Mouse (Mus musculus) T-helper 17 cell (primary cell): ENCODE data around the gene Hist1h4m.

Experiments used
- in situ Hi-C, 2 experiments: fragments of 300-600 bp; cut with MboI, MseI; formaldehyde crosslinking; loops; 1 replicate in 1 of 2; 2 replicates in 1 of 2; pipeline ENCODE4 v1.15.1; 2025; ENCODE audit warnings: high pct_unique_total_duplicates in 2 of 2

The Hist1h4m gene

DNA sequence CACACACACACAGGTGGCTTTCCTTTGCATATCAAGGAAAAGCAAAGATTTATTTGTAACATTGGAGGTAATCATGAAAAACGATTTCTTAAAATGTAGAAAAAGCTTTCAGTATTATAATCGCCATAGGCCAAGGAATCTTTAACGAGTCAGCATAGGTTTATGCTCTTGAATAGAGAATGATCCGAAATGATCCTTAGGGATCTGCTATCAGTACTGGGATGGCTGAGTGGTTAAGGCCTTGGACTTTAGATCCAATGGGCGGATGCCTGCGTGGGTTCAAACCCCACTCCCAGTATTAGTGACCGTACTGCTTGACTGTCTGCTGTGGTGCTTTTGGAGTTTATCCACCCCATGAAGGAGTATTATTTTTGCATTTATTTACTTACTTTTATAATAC lies 16.0 kb upstream of the Hist1h4m start:
- in situ Hi-C loops: loop anchor here (5.0 to 25.0 kb wide), 2 partner anchors 52 to 1967 kb away; partner anchors contain the start of genes Hist1h1a (in 2 of the 2), Hist1h2ab (in 2 of the 2), Hist1h3a (in 2 of the 2) and Hist1h3b (in 2 of the 2)

DNA sequence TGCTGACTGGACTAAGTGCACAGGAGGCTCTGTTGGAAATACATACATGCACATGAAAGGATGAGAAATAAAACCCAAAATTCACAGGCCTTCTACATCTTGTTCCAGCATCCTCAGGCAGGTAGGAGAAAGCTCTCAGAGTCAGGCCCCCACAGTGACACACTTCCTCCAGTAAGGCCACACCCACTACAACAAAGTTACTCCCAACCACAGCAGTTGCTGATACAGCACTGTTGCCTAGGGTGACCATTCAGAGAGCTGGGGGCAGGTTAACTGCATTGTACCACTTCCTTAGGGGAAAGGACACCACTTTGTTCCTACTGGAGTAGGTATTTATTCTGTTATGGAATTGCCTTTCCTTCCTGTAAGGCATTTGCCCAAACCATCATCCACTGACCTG lies 14.4 kb upstream of the Hist1h4m start:
- in situ Hi-C loops: loop anchor here (5.0 to 25.0 kb wide), 2 partner anchors 50 to 1965 kb away; partner anchors contain the start of genes Hist1h1a (in 2 of the 2), Hist1h2ab (in 2 of the 2), Hist1h3a (in 2 of the 2) and Hist1h3b (in 2 of the 2)

DNA sequence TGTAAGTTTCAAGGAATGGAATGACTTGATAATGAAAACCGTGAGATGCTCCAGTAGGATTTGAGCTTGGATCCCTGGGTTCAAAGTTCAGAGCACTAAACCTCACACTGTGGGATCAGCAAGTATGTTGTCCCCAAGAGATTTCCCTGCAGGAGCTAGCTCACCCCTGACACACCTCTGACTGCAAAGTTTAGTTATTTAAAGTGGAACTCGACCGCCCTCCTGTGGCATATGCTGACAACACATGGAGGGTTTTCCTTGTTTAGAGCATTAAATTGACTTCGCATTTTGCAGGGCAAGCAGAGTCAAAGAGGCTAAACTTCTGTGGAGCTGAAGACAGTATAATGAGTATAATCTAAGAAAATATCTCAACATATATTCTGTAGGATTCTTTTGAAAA lies 8.5 kb upstream of the Hist1h4m start:
- in situ Hi-C loops: loop anchor here (5.0 to 25.0 kb wide), 2 partner anchors 49 to 1759 kb away; partner anchors contain the start of genes Hist1h1d (in 1 of the 2), Hist1h2ad (in 1 of the 2), Hist1h2ae (in 1 of the 2) and Hist1h2bf (in 1 of the 2)

DNA sequence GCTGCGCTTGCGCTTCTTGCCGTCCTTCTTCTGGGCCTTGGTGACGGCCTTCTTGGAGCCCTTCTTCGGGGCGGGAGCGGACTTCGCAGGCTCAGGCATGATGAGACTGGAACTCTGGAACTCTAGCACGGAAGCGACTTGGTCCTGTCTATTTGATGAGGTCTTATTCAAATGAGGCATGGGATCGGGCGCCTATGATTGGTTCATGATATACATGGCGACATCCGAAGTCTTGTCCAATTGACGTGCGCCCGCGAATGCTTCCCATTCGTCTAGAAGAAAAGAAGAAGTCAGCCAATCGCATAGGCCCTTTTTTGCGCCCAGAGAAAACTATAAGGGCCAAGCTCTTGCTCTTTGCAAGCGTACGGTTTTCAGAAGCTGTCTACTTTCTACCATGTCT lies 1.5 kb upstream of the Hist1h4m start, which contains the start of the genes Hist1h2bq and Hist1h2ao:
Gene Hist1h2bq (minus strand): TSS at position 125 of the 400 bp plus-strand sequence.
Gene Hist1h2ao (plus strand): TSS at position 393 of the 400 bp plus-strand sequence.
- in situ Hi-C loops: loop anchor here in 1 of 2 experiments (25.0 kb wide), 1 partner anchor 1752 kb away; the partner anchor contains the start of genes Hist1h1d, Hist1h2ad, Hist1h2ae and Hist1h2bf

DNA sequence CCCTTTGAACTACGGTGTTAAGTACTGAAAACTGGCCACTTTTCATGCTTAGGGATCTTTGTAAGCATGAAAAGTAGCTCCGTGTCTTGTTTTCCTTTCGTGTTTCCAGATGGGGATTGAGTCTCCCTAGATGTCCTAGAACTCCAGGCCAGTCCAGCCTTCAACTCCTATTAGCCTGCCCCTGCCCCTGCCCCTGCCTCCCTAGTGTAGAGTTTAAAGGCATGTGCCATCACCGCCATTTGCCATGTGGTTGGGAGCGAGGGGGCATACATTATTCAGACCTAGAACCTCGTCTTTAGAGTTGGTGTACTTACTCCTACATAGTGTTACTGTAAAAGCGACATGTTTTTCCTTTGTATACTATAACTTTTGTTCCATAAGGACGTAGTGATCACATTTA lies 472 bp upstream of the Hist1h4m start:
- in situ Hi-C loops: loop anchor here in 1 of 2 experiments (25.0 kb wide), 1 partner anchor 1751 kb away; the partner anchor contains the start of genes Hist1h1d, Hist1h2ad, Hist1h2ae and Hist1h2bf

DNA sequence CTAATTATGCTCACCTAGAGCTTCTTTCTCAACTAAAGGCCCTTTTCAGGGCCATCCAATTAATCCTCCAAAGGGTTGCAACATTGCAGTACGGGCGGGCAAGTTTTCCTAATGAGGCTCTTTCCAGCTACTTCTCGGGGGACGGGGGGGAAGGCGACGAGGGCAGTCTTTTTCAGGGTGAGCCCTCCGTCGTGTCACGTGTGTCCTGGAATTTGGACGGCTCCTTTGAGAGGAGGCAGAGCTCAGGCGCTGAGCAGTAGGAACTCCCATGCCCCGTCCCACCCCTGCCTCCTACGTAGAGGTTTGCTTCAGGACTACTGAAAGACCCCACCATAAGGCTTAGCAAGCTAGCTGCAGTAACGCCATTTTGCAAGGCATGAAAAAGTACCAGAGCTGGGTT lies 546 bp downstream of the Hist1h4m start:
- in situ Hi-C loops: loop anchor here in 1 of 2 experiments (25.0 kb wide), 1 partner anchor 1750 kb away; the partner anchor contains the start of genes Hist1h1d, Hist1h2ad, Hist1h2ae and Hist1h2bf

DNA sequence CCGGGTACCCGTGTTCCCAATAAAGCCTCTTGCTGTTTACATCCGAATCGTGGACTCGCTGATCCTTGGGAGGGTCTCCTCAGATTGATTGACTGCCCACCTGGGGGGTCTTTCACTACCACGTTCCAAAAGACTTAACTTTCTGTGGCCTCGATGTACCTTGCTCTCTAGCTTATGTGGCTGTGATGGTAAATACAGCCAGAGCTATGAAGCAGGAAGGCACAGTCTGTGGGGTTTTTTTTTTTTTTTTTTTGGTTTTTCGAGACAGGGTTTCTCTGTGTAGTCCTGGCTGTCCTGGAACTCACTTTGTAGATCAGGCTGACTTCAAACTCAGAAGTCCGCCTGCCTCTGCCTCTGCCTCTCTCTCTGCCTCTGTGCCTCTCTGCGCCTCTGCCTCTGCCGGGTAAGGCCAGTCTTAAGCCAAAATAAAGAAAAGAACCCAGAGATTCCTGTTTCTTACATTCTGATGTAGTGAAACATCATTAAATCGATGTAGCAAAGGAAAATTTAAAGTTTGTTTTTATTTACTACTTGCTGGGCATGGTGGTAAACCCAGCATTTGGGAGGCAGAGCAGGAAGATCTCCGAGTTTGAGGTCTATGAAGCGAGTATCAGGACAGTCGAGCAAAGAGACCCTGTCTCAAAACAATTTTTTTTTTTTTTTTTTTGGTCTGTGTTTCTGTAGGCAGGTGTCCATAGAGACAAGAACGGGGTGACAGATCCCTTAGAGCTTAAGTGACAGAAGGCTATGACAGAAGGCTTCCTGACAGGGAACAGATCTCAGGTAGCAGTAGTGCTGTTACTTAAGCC lies 8.7 kb downstream of the Hist1h4m start:
- in situ Hi-C loops: loop anchor here (5.0 to 25.0 kb wide), 3 partner anchors 212 to 1742 kb away; partner anchors contain the start of genes Hist1h1d (in 1 of the 2), Hist1h2ad (in 1 of the 2), Hist1h2ae (in 1 of the 2) and Hist1h2ah (in 1 of the 2)

DNA sequence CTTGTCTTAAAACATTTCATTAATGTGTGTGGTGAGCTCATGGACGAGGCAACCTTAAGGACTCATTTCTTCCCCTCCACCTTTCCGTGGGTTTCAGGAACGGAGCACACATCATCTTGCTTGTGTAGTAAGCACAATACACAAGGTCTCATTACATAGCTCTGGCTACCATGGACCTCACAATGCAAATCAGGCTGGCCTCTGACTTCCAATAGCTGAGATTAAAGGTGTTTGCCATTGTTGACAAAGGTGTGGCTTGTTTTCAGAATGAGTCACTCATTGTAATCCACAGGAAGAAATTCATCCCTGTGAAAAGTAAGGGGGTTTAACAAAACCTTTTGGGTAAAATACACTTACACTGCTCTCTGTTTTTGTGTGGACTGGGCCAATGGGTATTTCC lies 17.0 kb downstream of the Hist1h4m start:
- in situ Hi-C loops: loop anchor here in 1 of 2 experiments (10.0 kb wide), 1 partner anchor 206 kb away; the partner anchor contains the start of genes Hist1h2ah and Hist1h2bk

DNA sequence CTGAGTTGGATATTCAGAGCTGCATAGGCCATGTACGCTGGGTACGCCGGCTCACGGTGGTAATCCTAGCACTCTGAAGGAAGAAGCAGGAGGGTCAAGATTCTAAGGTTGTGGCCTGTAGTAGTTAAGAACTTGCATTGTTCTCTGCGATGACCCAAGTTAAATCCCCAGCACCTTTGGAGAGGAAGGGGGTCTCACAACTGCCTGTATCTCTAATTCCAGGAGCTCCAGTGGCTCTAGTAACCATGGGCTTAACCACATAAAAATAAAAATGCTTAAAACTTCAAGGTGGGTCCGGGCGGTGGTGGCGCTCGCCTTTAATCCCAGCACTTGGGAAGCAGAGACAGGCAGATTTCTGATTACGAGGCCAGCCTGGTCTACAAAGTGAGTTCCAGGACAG lies 18.8 kb downstream of the Hist1h4m start:
- in situ Hi-C loops: loop anchor here in 1 of 2 experiments (10.0 kb wide), 1 partner anchor 96 kb away; the partner anchor contains the start of gene Hist1h4j

DNA sequence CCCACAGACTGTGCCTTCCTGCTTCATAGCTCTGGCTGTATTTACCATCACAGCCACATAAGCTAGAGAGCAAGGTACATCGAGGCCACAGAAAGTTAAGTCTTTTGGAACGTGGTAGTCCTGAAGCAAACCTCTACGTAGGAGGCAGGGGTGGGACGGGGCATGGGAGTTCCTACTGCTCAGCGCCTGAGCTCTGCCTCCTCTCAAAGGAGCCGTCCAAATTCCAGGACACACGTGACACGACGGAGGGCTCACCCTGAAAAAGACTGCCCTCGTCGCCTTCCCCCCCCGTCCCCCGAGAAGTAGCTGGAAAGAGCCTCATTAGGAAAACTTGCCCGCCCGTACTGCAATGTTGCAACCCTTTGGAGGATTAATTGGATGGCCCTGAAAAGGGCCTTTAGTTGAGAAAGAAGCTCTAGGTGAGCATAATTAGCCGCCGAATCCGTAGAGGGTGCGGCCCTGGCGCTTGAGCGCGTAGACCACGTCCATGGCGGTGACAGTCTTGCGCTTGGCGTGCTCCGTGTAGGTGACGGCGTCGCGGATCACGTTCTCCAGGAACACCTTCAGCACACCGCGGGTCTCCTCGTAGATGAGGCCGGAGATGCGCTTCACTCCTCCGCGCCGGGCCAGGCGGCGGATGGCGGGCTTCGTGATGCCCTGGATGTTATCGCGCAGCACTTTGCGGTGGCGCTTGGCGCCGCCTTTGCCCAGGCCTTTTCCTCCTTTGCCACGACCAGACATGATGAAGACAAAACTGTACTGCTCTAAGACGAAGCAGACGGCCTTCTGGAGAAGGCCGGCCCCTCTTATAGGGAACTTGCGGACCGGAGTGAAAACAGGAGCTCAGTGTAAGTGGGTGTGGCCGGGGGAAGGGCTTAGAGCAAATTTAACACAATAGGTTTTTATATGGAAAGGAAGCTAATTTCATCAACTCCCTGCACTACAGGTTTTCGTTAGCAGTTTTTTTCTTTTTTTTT lies 20.2 kb downstream of the Hist1h4m start, which contains the start of gene Hist1h4n:
Gene Hist1h4n (minus strand): TSS at position 779 of the 977 bp plus-strand sequence.
- in situ Hi-C loops: loop anchor here in 1 of 2 experiments (10.0 kb wide), 1 partner anchor 97 kb away; the partner anchor contains the start of gene Hist1h4j

DNA sequence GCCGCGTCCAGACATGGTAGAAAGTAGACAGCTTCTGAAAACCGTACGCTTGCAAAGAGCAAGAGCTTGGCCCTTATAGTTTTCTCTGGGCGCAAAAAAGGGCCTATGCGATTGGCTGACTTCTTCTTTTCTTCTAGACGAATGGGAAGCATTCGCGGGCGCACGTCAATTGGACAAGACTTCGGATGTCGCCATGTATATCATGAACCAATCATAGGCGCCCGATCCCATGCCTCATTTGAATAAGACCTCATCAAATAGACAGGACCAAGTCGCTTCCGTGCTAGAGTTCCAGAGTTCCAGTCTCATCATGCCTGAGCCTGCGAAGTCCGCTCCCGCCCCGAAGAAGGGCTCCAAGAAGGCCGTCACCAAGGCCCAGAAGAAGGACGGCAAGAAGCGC lies 21.9 kb downstream of the Hist1h4m start, which contains the start of the genes Hist1h2ap and Hist1h2br:
Gene Hist1h2ap (minus strand): TSS at position 47 of the 400 bp plus-strand sequence.
Gene Hist1h2br (plus strand): TSS at position 283 of the 400 bp plus-strand sequence.
- in situ Hi-C loops: loop anchor here in 1 of 2 experiments (10.0 kb wide), 1 partner anchor 99 kb away; the partner anchor contains the start of gene Hist1h4j

DNA sequence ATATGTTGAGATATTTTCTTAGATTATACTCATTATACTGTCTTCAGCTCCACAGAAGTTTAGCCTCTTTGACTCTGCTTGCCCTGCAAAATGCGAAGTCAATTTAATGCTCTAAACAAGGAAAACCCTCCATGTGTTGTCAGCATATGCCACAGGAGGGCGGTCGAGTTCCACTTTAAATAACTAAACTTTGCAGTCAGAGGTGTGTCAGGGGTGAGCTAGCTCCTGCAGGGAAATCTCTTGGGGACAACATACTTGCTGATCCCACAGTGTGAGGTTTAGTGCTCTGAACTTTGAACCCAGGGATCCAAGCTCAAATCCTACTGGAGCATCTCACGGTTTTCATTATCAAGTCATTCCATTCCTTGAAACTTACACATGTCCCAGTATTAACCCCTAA lies 29.0 kb downstream of the Hist1h4m start:
- in situ Hi-C loops: loop anchor here in 1 of 2 experiments (5.0 kb wide), 1 partner anchor 108 kb away; no protein-coding TSS in a partner anchor

DNA sequence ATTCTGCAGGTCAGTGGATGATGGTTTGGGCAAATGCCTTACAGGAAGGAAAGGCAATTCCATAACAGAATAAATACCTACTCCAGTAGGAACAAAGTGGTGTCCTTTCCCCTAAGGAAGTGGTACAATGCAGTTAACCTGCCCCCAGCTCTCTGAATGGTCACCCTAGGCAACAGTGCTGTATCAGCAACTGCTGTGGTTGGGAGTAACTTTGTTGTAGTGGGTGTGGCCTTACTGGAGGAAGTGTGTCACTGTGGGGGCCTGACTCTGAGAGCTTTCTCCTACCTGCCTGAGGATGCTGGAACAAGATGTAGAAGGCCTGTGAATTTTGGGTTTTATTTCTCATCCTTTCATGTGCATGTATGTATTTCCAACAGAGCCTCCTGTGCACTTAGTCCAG lies 34.8 kb downstream of the Hist1h4m start:
- in situ Hi-C loops: loop anchor here in 1 of 2 experiments (5.0 kb wide), 1 partner anchor 49 kb away; no protein-coding TSS in a partner anchor

DNA sequence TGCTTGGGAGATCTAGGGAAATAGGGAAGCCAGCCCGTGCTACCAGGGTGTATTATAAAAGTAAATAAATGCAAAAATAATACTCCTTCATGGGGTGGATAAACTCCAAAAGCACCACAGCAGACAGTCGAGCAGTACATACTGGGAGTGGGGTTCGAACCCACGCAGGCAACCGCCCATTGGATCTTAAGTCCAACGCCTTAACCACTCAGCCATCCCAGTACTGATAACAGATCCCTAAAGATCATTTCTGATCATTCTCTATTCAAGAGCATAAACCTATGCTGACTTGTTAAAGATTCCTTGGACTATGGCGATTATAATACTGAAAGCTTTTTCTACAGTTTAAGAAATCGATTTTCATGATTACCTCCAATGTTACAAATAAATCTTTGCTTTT lies 36.3 kb downstream of the Hist1h4m start:
- in situ Hi-C loops: loop anchor here in 1 of 2 experiments (5.0 kb wide), 1 partner anchor 51 kb away; no protein-coding TSS in a partner anchor

DNA sequence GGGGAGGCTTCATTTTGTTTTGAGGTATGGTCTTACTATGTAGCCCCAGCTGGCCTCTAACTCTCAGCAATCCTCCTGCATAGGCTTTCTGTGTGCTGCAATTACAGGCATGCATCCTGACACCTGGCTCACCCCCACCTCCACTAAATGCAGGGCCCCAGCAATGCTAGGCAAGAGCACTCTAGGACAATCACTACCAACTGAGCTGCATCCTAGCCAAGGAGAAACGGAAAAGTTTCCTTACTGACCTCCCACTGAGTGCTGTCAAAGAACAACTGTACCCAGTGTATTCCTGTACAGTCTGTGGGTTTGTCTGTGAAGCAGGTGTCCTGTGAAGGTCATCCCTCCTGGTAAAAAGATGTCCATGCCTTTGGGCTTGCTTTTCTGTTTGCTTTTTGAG lies 39.1 kb downstream of the Hist1h4m start:
- in situ Hi-C loops: loop anchor here (5.0 to 25.0 kb wide), 4 partner anchors 48 to 1437 kb away; no protein-coding TSS in a partner anchor

DNA sequence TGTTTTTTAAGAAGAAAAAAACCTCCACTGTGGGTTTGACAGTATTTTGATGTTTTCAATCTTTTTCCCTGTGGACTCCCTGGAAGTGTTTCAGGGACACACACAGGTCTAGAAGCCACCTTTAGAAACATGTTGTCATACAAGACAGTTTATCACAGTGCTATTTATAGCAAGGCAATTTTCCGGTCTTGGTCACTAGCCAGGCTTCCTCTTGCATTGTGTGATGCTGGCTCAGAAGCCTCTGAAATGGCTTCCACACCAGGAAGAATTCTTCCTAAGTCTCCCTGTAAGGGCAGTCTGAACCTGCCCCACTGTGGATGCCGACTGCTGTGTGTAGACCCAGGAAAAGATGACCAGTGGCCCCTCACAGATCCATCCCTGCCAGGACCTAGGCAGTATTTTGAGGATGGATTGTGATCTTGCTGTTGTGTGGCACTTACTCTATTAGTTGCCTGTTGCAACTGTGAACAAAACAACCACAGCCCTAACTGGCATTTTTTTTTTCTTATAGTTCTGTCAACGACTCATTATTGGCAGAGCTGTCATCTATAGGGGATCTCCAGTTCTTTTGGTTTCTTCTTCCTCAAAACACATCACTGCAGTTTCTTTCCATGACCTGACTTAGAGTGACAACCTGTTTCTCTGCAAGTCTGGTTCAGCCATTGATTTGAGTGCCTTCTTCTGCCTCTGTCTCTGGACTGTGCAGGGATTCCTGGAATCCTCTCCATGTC lies 40.8 kb downstream of the Hist1h4m start:
- in situ Hi-C loops: loop anchor here (5.0 to 25.0 kb wide), 4 partner anchors 50 to 1435 kb away; no protein-coding TSS in a partner anchor

DNA sequence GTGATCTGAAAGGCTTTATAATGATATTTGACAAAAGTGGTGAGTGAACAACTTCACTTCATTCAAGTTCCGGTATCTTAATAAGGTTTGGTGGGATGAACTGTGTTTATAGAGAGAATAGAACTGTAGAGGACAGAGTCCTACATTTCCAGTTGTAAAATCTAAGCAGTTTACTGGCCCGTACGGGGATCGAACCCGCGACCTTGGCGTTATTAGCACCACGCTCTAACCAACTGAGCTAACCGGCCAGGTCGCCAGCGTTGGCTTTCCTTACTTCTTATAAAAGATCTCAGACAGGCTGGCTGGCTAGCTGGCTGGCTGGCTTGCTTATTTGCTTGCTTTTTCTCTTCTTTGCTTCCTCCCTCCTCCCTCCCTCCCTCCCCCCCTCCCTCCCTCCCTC lies 43.6 kb downstream of the Hist1h4m start:
- in situ Hi-C loops: loop anchor here (10.0 to 25.0 kb wide), 2 partner anchors 170 to 1432 kb away; no protein-coding TSS in a partner anchor

DNA sequence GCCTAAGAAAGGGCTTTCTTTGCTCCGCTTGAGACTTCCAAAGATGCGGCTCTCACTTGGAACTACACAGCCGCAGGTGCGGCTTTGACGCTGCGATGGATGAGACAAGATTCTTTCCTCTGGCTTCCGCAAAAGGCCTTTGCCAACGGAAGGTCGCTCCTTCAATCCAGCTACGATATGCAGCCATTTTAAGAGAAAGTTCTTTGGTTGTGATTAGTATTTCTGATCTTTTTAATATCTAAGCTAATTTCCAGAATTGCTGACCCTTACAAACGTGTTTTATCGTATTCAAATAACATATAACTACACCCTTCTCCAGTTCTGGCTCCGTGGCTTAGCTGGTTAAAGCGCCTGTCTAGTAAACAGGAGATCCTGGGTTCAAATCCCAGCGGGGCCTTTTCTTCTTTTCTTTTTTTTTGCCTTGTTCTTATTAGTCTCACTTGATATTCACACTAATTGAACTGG lies 44.2 kb downstream of the Hist1h4m start:
- in situ Hi-C loops: loop anchor here (10.0 to 25.0 kb wide), 2 partner anchors 169 to 1432 kb away; no protein-coding TSS in a partner anchor
